Mouse (Mus musculus) liver, embryonic 11.5 days (tissue): Measurements from ENCODE around the gene Foxm1. TPM values are rescaled to one million over a fixed set of nuclear protein-coding genes. Genes with fewer than 3 reads are reported as not detected.

Source experiments
- ATAC-seq: fragments of 200-750 bp; cut with Nextera tagmentation; replicated peaks from 2 replicates; pipeline ENCODE4 v1.8.0; 2017; ENCODE audit warnings: moderate number of reproducible peaks, mild to moderate bottlenecking, moderate TSS enrichment, moderate library complexity; ENCODE audit not compliant: low FRiP score
- DNase-seq: peaks from one replicate; pipeline ENCODE4 v3.0.0-alpha.2; 2017; ENCODE audit warnings: low spot score
- H3K27ac ChIP-seq: fragments of 300-500 bp; sonication (generic); 2 replicates; pipeline ENCODE4 v1.5.1; 2014; ENCODE audit warnings: mild to moderate bottlenecking, low read depth, low read length, control low read depth
- H3K27me3 ChIP-seq: fragments of 300-500 bp; sonication (generic); replicated peaks from 2 replicates; pipeline ENCODE4 v1.6.1; 2014; ENCODE audit warnings: low read length, mixed read lengths; ENCODE audit not compliant: control insufficient read depth, insufficient read depth
- H3K36me3 ChIP-seq: fragments of 300-500 bp; sonication (generic); 2 replicates; pipeline ENCODE4 v1.6.1; 2014; ENCODE audit warnings: mild to moderate bottlenecking, low read length, moderate library complexity, mixed read lengths; ENCODE audit not compliant: control insufficient read depth, insufficient read depth
- H3K4me1 ChIP-seq: fragments of 300-500 bp; sonication (generic); replicated peaks from 2 replicates; pipeline ENCODE4 v1.6.1; 2014; ENCODE audit warnings: low read length, mixed read lengths; ENCODE audit not compliant: control insufficient read depth, insufficient read depth
- H3K4me2 ChIP-seq: fragments of 300-500 bp; sonication (generic); 2 replicates; pipeline ENCODE4 v1.6.1; 2014; ENCODE audit warnings: mild to moderate bottlenecking, control low read depth, moderate library complexity
- H3K4me3 ChIP-seq: fragments of 300-500 bp; sonication (generic); 2 replicates; pipeline ENCODE4 v1.5.1; 2014; ENCODE audit warnings: low read depth, low read length, control low read depth
- H3K9ac ChIP-seq: fragments of 300-500 bp; sonication (generic); 2 replicates; pipeline ENCODE4 v1.6.1; 2014; ENCODE audit warnings: low read depth, low read length, control low read depth
- H3K9me3 ChIP-seq: fragments of 300-500 bp; sonication (generic); 2 replicates; pipeline ENCODE4 v1.6.1; 2016; ENCODE audit warnings: low read length, inconsistent platforms, mixed read lengths; ENCODE audit not compliant: control insufficient read depth
- WGBS: fragments of 180-500 bp; shearing (Covaris S2); extraction: QIAGEN DNeasy Blood & Tissue Kit; methylation state at CpG from one replicate; pipeline ENCODE4 v1.1.7; 2014; 5-methylcytosine and 5-hydroxymethylcytosine counted together
- polyA plus RNA-seq: library from polyadenylated mRNA; unstranded; fragments of >200 nt; fragmentation: Nextera tagmentation; extraction: Ambion mirVana; gene quantifications from 2 replicates; pipeline ENCODE4 v1.2.1, GENCODE M21; 2014

The Foxm1 gene
- polyA plus RNA-seq, 1 experiment from 2014 or later = 34.2 TPM

- ATAC-seq (no peak), DNase-seq (no peak)
- 48% methylated on average over 10 of the region's 10 CpGs for WGBS
- peaks cover 6% of the 10 kb centered on the region; the same call in 1 of the 2 replicates for H3K36me3 ChIP-seq
- no peak overlapping the region for H3K4me3 ChIP-seq
- H3K4me2 ChIP-seq = no peak overlapping the region
- H3K27ac ChIP-seq = no peak overlapping the region
- H3K4me1 ChIP-seq = 0 out of 2 replicates have a peak, but pooled peaks cover 3% of the 10 kb centered on the region
- H3K27me3 ChIP-seq = no peaks in the 10 kb centered on the region
- H3K9me3 ChIP-seq = no peaks in the 10 kb centered on the region
- no peak overlapping the region for H3K9ac ChIP-seq
Measured at GRCm38 (mm10) chr6:128345623-128346022, 17.1 kb upstream of the Foxm1 start.

- H3K9me3 ChIP-seq = no peaks in the 10 kb centered on the region
- H3K9ac ChIP-seq = no peak overlapping the region
- no peak overlapping the region for H3K4me2 ChIP-seq
- 88% methylated on average over 6 of the region's 6 CpGs for WGBS
- no peaks in the 10 kb centered on the region for H3K27me3 ChIP-seq
- H3K4me1 ChIP-seq = 0 out of 2 replicates have a peak, but pooled peaks cover 3% of the 10 kb centered on the region
- no peak overlapping the region for H3K27ac ChIP-seq
- H3K36me3 ChIP-seq = peaks cover 6% of the 10 kb centered on the region; the same call in 1 of the 2 replicates
- H3K4me3 ChIP-seq = no peak overlapping the region
- ATAC-seq (no peak), DNase-seq (no peak)
Measured at GRCm38 (mm10) chr6:128346782-128347181, 16.0 kb upstream of the Foxm1 start.

GRCm38 (mm10) chr6:128349711-128350110, 13.1 kb upstream of the Foxm1 start:
- H3K27ac ChIP-seq = no peak overlapping the region
- no peak overlapping the region for H3K4me3 ChIP-seq
- DNase-seq (no peak), ATAC-seq (no peak)
- no peaks in the 10 kb centered on the region for H3K9me3 ChIP-seq
- H3K4me2 ChIP-seq = no peak overlapping the region
- WGBS = 65% methylated on average over 7 of the region's 7 CpGs
- H3K27me3 ChIP-seq = no peaks in the 10 kb centered on the region
- no peak overlapping the region for H3K9ac ChIP-seq
- H3K36me3 ChIP-seq = no peaks in the 10 kb centered on the region
- 0 out of 2 replicates have a peak, but pooled peaks cover 4% of the 10 kb centered on the region for H3K4me1 ChIP-seq

GRCm38 (mm10) chr6:128354140-128354539, 8.6 kb upstream of the Foxm1 start:
- H3K4me2 ChIP-seq = no peak overlapping the region
- no peak overlapping the region for H3K27ac ChIP-seq
- no peaks in the 10 kb centered on the region for H3K27me3 ChIP-seq
- H3K4me1 ChIP-seq = peaks cover 4% of the 10 kb centered on the region; the same call in 1 of the 2 replicates
- peaks cover 17% of the 10 kb centered on the region for H3K36me3 ChIP-seq
- H3K4me3 ChIP-seq = no peak overlapping the region
- ATAC-seq (no peak), DNase-seq (no peak)
- WGBS = 63% methylated on average over 3 of the region's 3 CpGs
- no peak overlapping the region for H3K9ac ChIP-seq
- no peaks in the 10 kb centered on the region for H3K9me3 ChIP-seq

GRCm38 (mm10) chr6:128355201-128355681, 7.5 kb upstream of the Foxm1 start:
- ATAC-seq = peak; percentile 66
- DNase-seq = no peak
- Histone ChIP-seq H3K27ac (peak overlapping the region; percentile 33), H3K27me3 (no peaks in the 10 kb centered on the region), H3K36me3 (peaks cover 17% of the 10 kb centered on the region), H3K9me3 (no peaks in the 10 kb centered on the region), H3K4me1 (peaks cover 4% of the 10 kb centered on the region; the same call in 1 of the 2 replicates), H3K4me2 (peak overlapping the region; percentile 93), H3K9ac (peak overlapping the region; percentile 69), H3K4me3 (peak overlapping the region; percentile 70)
- under 1% methylated on average over 28 of the region's 28 CpGs for WGBS

- Histone ChIP-seq H3K4me2 (peak within 1 kb of the TSS; percentile 93), H3K9me3 (no peaks in the 10 kb centered on the region), H3K36me3 (peaks cover 17% of the 10 kb centered on the region), H3K27ac (peak within 1 kb of the TSS; percentile 33), H3K27me3 (no peaks in the 10 kb centered on the region), H3K4me3 (peak within 1 kb of the TSS; percentile 70), H3K9ac (peak within 1 kb of the TSS; percentile 69), H3K4me1 (peaks cover 4% of the 10 kb centered on the region; the same call in 1 of the 2 replicates)
- peak; percentile 99 for DNase-seq
- WGBS = under 1% methylated on average over 42 of the region's 42 CpGs
- peak; percentile 99 for ATAC-seq
Measured at GRCm38 (mm10) chr6:128355726-128356416, 6.9 kb upstream of the Foxm1 start, which contains the start of gene Tulp3. Tulp3 (minus strand) TSS chr6:128355851.

GRCm38 (mm10) chr6:128358999-128359398, 3.8 kb upstream of the Foxm1 start:
- 42% methylated on average over 2 of the region's 2 CpGs for WGBS
- no peak overlapping the region for H3K4me3 ChIP-seq
- H3K9ac ChIP-seq = no peak overlapping the region
- no peak for ATAC-seq
- no peak for DNase-seq
- H3K4me2 ChIP-seq = no peak overlapping the region
- H3K36me3 ChIP-seq = peaks cover 17% of the 10 kb centered on the region
- H3K4me1 ChIP-seq = peaks cover 14% of the 10 kb centered on the region
- H3K27me3 ChIP-seq = no peaks in the 10 kb centered on the region
- no peaks in the 10 kb centered on the region for H3K9me3 ChIP-seq
- H3K27ac ChIP-seq = no peak overlapping the region

- Histone ChIP-seq H3K4me2 (peak overlapping the region; percentile 64), H3K27ac (peak overlapping the region; percentile 95), H3K9ac (peak overlapping the region; percentile 93), H3K36me3 (peaks cover 26% of the 10 kb centered on the region), H3K27me3 (no peaks in the 10 kb centered on the region), H3K4me3 (peak overlapping the region; percentile 97), H3K4me1 (peaks cover 10% of the 10 kb centered on the region), H3K9me3 (no peaks in the 10 kb centered on the region)
- 16% methylated on average over 9 of the region's 9 CpGs for WGBS
- ATAC-seq (no peak), DNase-seq (no peak)
Measured at GRCm38 (mm10) chr6:128361901-128362300, 866 bp upstream of the Foxm1 start.
